8 mouse cellular contexts compared by ENCODE assay signal in genomic region chr12:76372046-76372445, GRCm38 (mm10). TPM values are rescaled to one million over a fixed set of nuclear protein-coding genes. Genes with fewer than 3 reads are reported as not detected.
DNase-seq lines count a peak whose midpoint lies in the region; ATAC-seq and TF ChIP-seq lines count a peak whose summit lies in the region.

No protein-coding gene starts in this region.

- WGBS in heart, embryonic 14.5 days = 21% methylated on average over 7 of the region's 7 CpGs
- WGBS in hindbrain, embryonic 14.5 days = 45% methylated on average over 7 of the region's 7 CpGs
- WGBS in midbrain, embryonic 12.5 days = 45% methylated on average over 7 of the region's 7 CpGs

- peak overlapping the region; percentile 90 to 96; a peak in 3 of 4 replicates for H3K4me3 ChIP-seq in heart, embryonic 14.5 days (ENCODE audit: control insufficient read depth in 1 of 2, insufficient read depth in 1 of 2, low read depth in 1 of 2, low read length in 2 of 2)
- peak overlapping the region; percentile 91 for H3K4me3 ChIP-seq in G1E (ENCODE audit: low read depth, low read length)
- H3K4me3 ChIP-seq in hindbrain, embryonic 14.5 days (replicated peaks; ENCODE audit: low read length) = peak overlapping the region; percentile 96
- H3K4me3 ChIP-seq in midbrain, embryonic 12.5 days = peak overlapping the region; percentile 93

- no peaks in the 10 kb centered on the region for H3K27me3 ChIP-seq in heart, embryonic 14.5 days (ENCODE audit: control insufficient read depth, insufficient read depth, low read length)
- H3K27me3 ChIP-seq in G1E (ENCODE audit: insufficient read depth, low read length) = no peaks in the 10 kb centered on the region
- no peaks in the 10 kb centered on the region for H3K27me3 ChIP-seq in hindbrain, embryonic 14.5 days (ENCODE audit: control insufficient read depth, insufficient read depth, low read length)
- H3K27me3 ChIP-seq in midbrain, embryonic 12.5 days = no peaks in the 10 kb centered on the region

- peak overlapping the region; percentile 96 for H3K4me2 ChIP-seq in heart, embryonic 14.5 days (ENCODE audit: low read length)
- peak overlapping the region; percentile 86 for H3K4me2 ChIP-seq in hindbrain, embryonic 14.5 days (replicated peaks)
- peak overlapping the region; percentile 84 for H3K4me2 ChIP-seq in midbrain, embryonic 12.5 days (replicated peaks)

- H3K9me3 ChIP-seq in heart, embryonic 14.5 days (ENCODE audit: control insufficient read depth, low read length) = no peaks in the 10 kb centered on the region
- no peaks in the 10 kb centered on the region for H3K9me3 ChIP-seq in G1E (replicated peaks)
- no peaks in the 10 kb centered on the region for H3K9me3 ChIP-seq in hindbrain, embryonic 14.5 days (ENCODE audit: control insufficient read depth, low read length)
- H3K9me3 ChIP-seq in midbrain, embryonic 12.5 days = no peaks in the 10 kb centered on the region

- H3K36me3 ChIP-seq in heart, embryonic 14.5 days (ENCODE audit: control insufficient read depth, insufficient read depth, low read length) = no peaks in the 10 kb centered on the region
- peaks cover 34% of the 10 kb centered on the region for H3K36me3 ChIP-seq in G1E (replicated peaks)
- no peaks in the 10 kb centered on the region for H3K36me3 ChIP-seq in hindbrain, embryonic 14.5 days (replicated peaks; ENCODE audit: control insufficient read depth, insufficient read depth)
- no peaks in the 10 kb centered on the region for H3K36me3 ChIP-seq in midbrain, embryonic 12.5 days

- peak overlapping the region in 1 of 2 experiments; percentile 100; a peak in 2 of 4 replicates for H3K27ac ChIP-seq in heart, embryonic 14.5 days (replicated peaks in 1 of 2; ENCODE audit: control insufficient read depth in 1 of 2, insufficient read depth in 1 of 2, low read depth in 2 of 2, low read length in 2 of 2)
- no peak overlapping the region for H3K27ac ChIP-seq in hindbrain, embryonic 14.5 days
- no peak overlapping the region for H3K27ac ChIP-seq in midbrain, embryonic 12.5 days (replicated peaks)

- no peak for DNase-seq in heart, postnatal 10 days
- no peak for DNase-seq in G1E (ENCODE audit: low spot score)
- DNase-seq in hindbrain, embryonic 14.5 days (ENCODE audit: low spot score) = no peak
- no peak for DNase-seq in left cerebral cortex, postnatal 10 days (ENCODE audit: extremely low spot score in 1 of 2, low spot score in 2 of 2)
- DNase-seq in right cerebral cortex, postnatal 36 days (ENCODE audit: low spot score in 2 of 2) = no peak
- DNase-seq in urinary bladder, postnatal 14 days (ENCODE audit: low spot score) = no peak

- ATAC-seq in heart, embryonic 14.5 days (ENCODE audit: insufficient number of reproducible peaks, insufficient read depth, low FRiP score, low read depth) = no peak
- no peak for ATAC-seq in G1E (ENCODE audit: extremely low read depth, insufficient number of reproducible peaks, low FRiP score, poor library complexity, severe bottlenecking)
- ATAC-seq in hindbrain, embryonic 14.5 days (ENCODE audit: low FRiP score) = no peak
- no peak for ATAC-seq in midbrain, embryonic 12.5 days (ENCODE audit: low FRiP score, low read depth)

- H3K4me1 ChIP-seq in heart, embryonic 14.5 days (ENCODE audit: control insufficient read depth in 2 of 2, insufficient read depth in 2 of 2, low read length in 2 of 2) = peaks cover 16 to 58% of the 10 kb centered on the region in 2 experiments
- H3K4me1 ChIP-seq in G1E (ENCODE audit: insufficient read depth, low read depth, low read length) = peaks cover 78% of the 10 kb centered on the region
- H3K4me1 ChIP-seq in hindbrain, embryonic 14.5 days (replicated peaks; ENCODE audit: control insufficient read depth, insufficient read depth, low read length) = peaks cover 26% of the 10 kb centered on the region
- peaks cover 32% of the 10 kb centered on the region for H3K4me1 ChIP-seq in midbrain, embryonic 12.5 days

- TF ChIP-seq CTCF in G1E (IDR thresholded peaks at IDR 0.05; ENCODE audit: low read depth, low read length) = no peak

- peak overlapping the region; percentile 99 for H3K9ac ChIP-seq in heart, embryonic 14.5 days (ENCODE audit: low read length)
- peak overlapping the region; percentile 99; the same call in 1 of the 2 replicates for H3K9ac ChIP-seq in hindbrain, embryonic 14.5 days
- peak overlapping the region; percentile 97; the same call in 1 of the 2 replicates for H3K9ac ChIP-seq in midbrain, embryonic 12.5 days (replicated peaks)

- intact Hi-C loops in heart, postnatal 10 days (cut with DNase I) = no loop called here
- intact Hi-C loops in left cerebral cortex, postnatal 10 days (cut with DNase I) = loop anchor here (10.0 kb wide), 1 partner anchor 103 kb away; no protein-coding TSS in a partner anchor

RNA-seq across cellular contexts. Expression of gene Zbtb1, which starts 2.0 kb away (rescaled TPM):
- polyA plus RNA-seq in heart, embryonic 14.5 days (2014; fragmentation: Nextera tagmentation; extraction: Ambion mirVana) = 8.0 and 8.8 TPM in 2 replicates
- total RNA-seq in heart, postnatal 10 days (2021) = 1 to 10 TPM; 5.8 to 6.7 TPM
- total RNA-seq in G1E (2014; fragmentation: Nextera tagmentation) (24.8 and 27.9 TPM in 2 replicates), G1E (2017) (23.1 and 27.2 TPM in 2 replicates)
- 6.4 and 8.8 TPM in 2 replicates for polyA plus RNA-seq in G1E (2012)
- 4.2 and 4.7 TPM in 2 replicates for polyA plus RNA-seq in hindbrain, embryonic 14.5 days (2014; fragmentation: Nextera tagmentation; extraction: Ambion mirVana)
- polyA plus RNA-seq in midbrain, embryonic 12.5 days (2016; fragmentation: Nextera tagmentation; extraction: Ambion mirVana) = 7.5 and 7.7 TPM in 2 replicates
- 1 to 10 TPM; 4.1 TPM for total RNA-seq in left cerebral cortex, postnatal 10 days (2021)

RNA-seq across cellular contexts. Expression of gene Zbtb25, which starts 2.6 kb away (rescaled TPM):
- 12.1 and 14.4 TPM in 2 replicates for polyA plus RNA-seq in heart, embryonic 14.5 days (2014; fragmentation: Nextera tagmentation; extraction: Ambion mirVana)
- 10 to 100 TPM in 1 of 2 experiments, 1 to 10 TPM in 1; 8.5 to 12.2 TPM for total RNA-seq in heart, postnatal 10 days (2021)
- 54.4 and 62.5 TPM in 2 replicates for total RNA-seq in G1E (2014; fragmentation: Nextera tagmentation)
- 15.5 and 17.5 TPM in 2 replicates for total RNA-seq in G1E (2017)
- 12.1 and 12.2 TPM in 2 replicates for polyA plus RNA-seq in G1E (2012)
- 16.0 and 16.5 TPM in 2 replicates for polyA plus RNA-seq in hindbrain, embryonic 14.5 days (2014; fragmentation: Nextera tagmentation; extraction: Ambion mirVana)
- 18.1 and 20.2 TPM in 2 replicates for polyA plus RNA-seq in midbrain, embryonic 12.5 days (2016; fragmentation: Nextera tagmentation; extraction: Ambion mirVana)
- 10 to 100 TPM; 17.2 to 18.0 TPM for total RNA-seq in left cerebral cortex, postnatal 10 days (2021)

RNA-seq across cellular contexts. Expression of gene Hspa2, which starts 31.9 kb away (rescaled TPM):
- 14.8 and 15.6 TPM in 2 replicates for polyA plus RNA-seq in heart, embryonic 14.5 days (2014; fragmentation: Nextera tagmentation; extraction: Ambion mirVana)
- 10 to 100 TPM in 1 of 2 experiments, 1 to 10 TPM in 1; 9.9 to 11.7 TPM for total RNA-seq in heart, postnatal 10 days (2021)
- total RNA-seq in G1E (2014; fragmentation: Nextera tagmentation) (6.0 and 7.3 TPM in 2 replicates), G1E (2017) (10.7 and 11.3 TPM in 2 replicates)
- polyA plus RNA-seq in G1E (2012) = 10.3 and 12.0 TPM in 2 replicates
- polyA plus RNA-seq in hindbrain, embryonic 14.5 days (2014; fragmentation: Nextera tagmentation; extraction: Ambion mirVana) = 6.4 and 7.9 TPM in 2 replicates
- polyA plus RNA-seq in midbrain, embryonic 12.5 days (2016; fragmentation: Nextera tagmentation; extraction: Ambion mirVana) = 5.8 and 6.5 TPM in 2 replicates
- 10 to 100 TPM; 31.8 to 40.4 TPM for total RNA-seq in left cerebral cortex, postnatal 10 days (2021)

RNA-seq across cellular contexts. Expression of gene Ppp1r36, which starts 45.3 kb away (rescaled TPM):
- polyA plus RNA-seq in heart, embryonic 14.5 days (2014; fragmentation: Nextera tagmentation; extraction: Ambion mirVana) = 2.4 and 3.9 TPM in 2 replicates
- 1 to 10 TPM in 1 of 2 experiments, under 1 TPM in 1; 0.79 to 1.0 TPM for total RNA-seq in heart, postnatal 10 days (2021)
- total RNA-seq in G1E (2014; fragmentation: Nextera tagmentation) (not detected in 2 replicates), G1E (2017) (0.12 and 0.38 TPM in 2 replicates)
- not detected in 2 replicates for polyA plus RNA-seq in G1E (2012)
- 1.8 and 2.6 TPM in 2 replicates for polyA plus RNA-seq in hindbrain, embryonic 14.5 days (2014; fragmentation: Nextera tagmentation; extraction: Ambion mirVana)
- 0.25 and 0.42 TPM in 2 replicates for polyA plus RNA-seq in midbrain, embryonic 12.5 days (2016; fragmentation: Nextera tagmentation; extraction: Ambion mirVana)
- 1 to 10 TPM in 1 of 2 experiments, under 1 TPM in 1; 0.55 to 1.1 TPM for total RNA-seq in left cerebral cortex, postnatal 10 days (2021)

RNA-seq across cellular contexts. Expression of gene Akap5, which starts 47.4 kb away (rescaled TPM):
- 4.2 and 5.3 TPM in 2 replicates for polyA plus RNA-seq in heart, embryonic 14.5 days (2014; fragmentation: Nextera tagmentation; extraction: Ambion mirVana)
- total RNA-seq in heart, postnatal 10 days (2021) = 1 to 10 TPM; 3.7 to 7.2 TPM
- total RNA-seq in G1E (2014; fragmentation: Nextera tagmentation) = 1.1 and 1.4 TPM in 2 replicates
- 1.2 and 1.3 TPM in 2 replicates for total RNA-seq in G1E (2017)
- 0.08 and 0.20 TPM in 2 replicates for polyA plus RNA-seq in G1E (2012)
- polyA plus RNA-seq in hindbrain, embryonic 14.5 days (2014; fragmentation: Nextera tagmentation; extraction: Ambion mirVana) = 11.8 and 12.1 TPM in 2 replicates
- polyA plus RNA-seq in midbrain, embryonic 12.5 days (2016; fragmentation: Nextera tagmentation; extraction: Ambion mirVana) = 6.2 and 6.4 TPM in 2 replicates
- total RNA-seq in left cerebral cortex, postnatal 10 days (2021) = 10 to 100 TPM; 77.9 to 81.6 TPM
